Mouse (Mus musculus) myocyte (in vitro differentiated cells): ENCODE measurements around the gene Cdk19.

Source experiments
- CEBPB ChIP-seq: IDR thresholded peaks from 2 replicates; pipeline ENCODE4 v1.6.1; 2011; ENCODE audit warnings: mild to moderate bottlenecking, moderate library complexity; ENCODE audit not compliant: poor library complexity, insufficient read depth, severe bottlenecking
- E2F4 ChIP-seq: IDR thresholded peaks from one replicate; pipeline ENCODE4 v1.6.1; 2011; ENCODE audit warnings: mild to moderate bottlenecking, control low read depth, moderate library complexity; ENCODE audit not compliant: insufficient read depth
- MAX ChIP-seq: IDR thresholded peaks from one replicate; pipeline ENCODE4 v1.6.1; 2011; ENCODE audit warnings: low read depth, mild to moderate bottlenecking, control low read depth
- MYOD1 ChIP-seq, 3 experiments: IDR thresholded peaks; one replicate each; pipeline ENCODE4 v1.6.1; 2011; ENCODE audit warnings: control low read depth in 2 of 3, low read depth in 2 of 3, mild to moderate bottlenecking in 2 of 3, moderate library complexity in 1 of 3; ENCODE audit not compliant: insufficient read length in 2 of 3, control insufficient read depth in 1 of 3
- MYOG ChIP-seq, 3 experiments: IDR thresholded peaks; one replicate each; pipeline ENCODE4 v1.6.1; 2011; ENCODE audit warnings: control low read depth in 2 of 3, low read depth in 2 of 3, mild to moderate bottlenecking in 2 of 3; ENCODE audit not compliant: insufficient read length in 2 of 3, control insufficient read depth in 1 of 3, insufficient read depth in 1 of 3
- POLR2A ChIP-seq: IDR thresholded peaks from one replicate; pipeline ENCODE4 v1.6.1; 2011; ENCODE audit warnings: low read depth, mild to moderate bottlenecking, control low read depth, moderate library complexity; ENCODE audit not compliant: insufficient read length
- POLR2AphosphoS2 ChIP-seq: IDR thresholded peaks from one replicate; pipeline ENCODE4 v1.6.1; 2011; ENCODE audit warnings: low read depth, control low read depth; ENCODE audit not compliant: insufficient read length
- REST ChIP-seq: IDR thresholded peaks from one replicate; pipeline ENCODE4 v1.6.1; 2011; ENCODE audit warnings: mild to moderate bottlenecking, control low read depth, moderate library complexity; ENCODE audit not compliant: insufficient read depth, insufficient read length
- SRF ChIP-seq: IDR thresholded peaks from one replicate; pipeline ENCODE4 v1.6.1; 2011; ENCODE audit warnings: low read depth; ENCODE audit not compliant: control insufficient read depth, insufficient read length
- TCF12 ChIP-seq: IDR thresholded peaks from one replicate; pipeline ENCODE4 v1.6.1; 2011; ENCODE audit warnings: mild to moderate bottlenecking, control low read depth; ENCODE audit not compliant: poor library complexity, insufficient read depth, severe bottlenecking
- TCF3 ChIP-seq: IDR thresholded peaks from one replicate; pipeline ENCODE4 v1.6.1; 2011; ENCODE audit warnings: low read depth, control low read depth; ENCODE audit not compliant: insufficient read length
- USF1 ChIP-seq: IDR thresholded peaks from one replicate; pipeline ENCODE4 v1.6.1; 2011; ENCODE audit warnings: low read depth, mild to moderate bottlenecking, control low read depth, moderate library complexity

DNA sequence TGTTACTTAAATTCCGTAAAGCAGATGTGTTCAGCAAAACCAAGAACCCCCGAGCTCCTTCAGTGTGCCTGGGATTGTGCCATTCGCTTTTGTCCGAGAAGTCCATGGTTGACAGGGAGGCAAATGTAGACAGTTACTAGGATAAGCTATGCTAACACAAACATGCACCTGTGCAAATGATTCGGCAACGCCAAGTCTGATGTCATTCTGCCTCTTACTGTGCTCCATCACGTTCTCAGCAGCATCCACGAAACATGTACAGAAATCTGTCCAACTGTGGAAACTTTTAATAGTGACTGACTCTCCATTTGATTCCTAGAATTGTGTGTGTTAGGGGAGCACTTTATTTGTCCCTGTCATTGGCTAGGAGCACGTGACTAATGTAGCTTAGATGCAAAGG lies 93.0 kb downstream of the Cdk19 start:
- no peak for TF ChIP-seq CEBPB
- no peak for TF ChIP-seq USF1
- no peak for TF ChIP-seq POLR2A
- TF ChIP-seq MYOG (IDR thresholded peaks at IDR 0.05; ENCODE audit: control insufficient read depth in 1 of 3, insufficient read depth in 1 of 3, insufficient read length in 2 of 3, low read depth in 2 of 3), result no peak
- no peak for TF ChIP-seq SRF
- TF ChIP-seq POLR2AphosphoS2, result no peak
- TF ChIP-seq E2F4, result no peak
- TF ChIP-seq TCF3, result no peak
- TF ChIP-seq MAX, result no peak
- no peak for TF ChIP-seq TCF12
- TF ChIP-seq MYOD1 (IDR thresholded peaks at IDR 0.05; ENCODE audit: control insufficient read depth in 1 of 3, insufficient read length in 2 of 3, low read depth in 2 of 3), result no peak
- TF ChIP-seq REST, result no peak
